Mouse (Mus musculus) neural tube, embryonic 13.5 days (tissue): ENCODE results near the gene Porcn. TPM values are rescaled to one million over a fixed set of nuclear protein-coding genes. Genes with fewer than 3 reads are reported as not detected.

Experiments used
- ATAC-seq: fragments of 200-750 bp; cut with Nextera tagmentation; 2 replicates; pipeline ENCODE4 v1.8.0; 2017; ENCODE audit warnings: low read depth, mild to moderate bottlenecking, moderate TSS enrichment, moderate library complexity
- H3K27ac ChIP-seq: fragments of 300-500 bp; sonication (generic); replicated peaks from 2 replicates; pipeline ENCODE4 v1.5.1; 2015; ENCODE audit warnings: moderate library complexity, mild to moderate bottlenecking, inconsistent platforms
- H3K27me3 ChIP-seq: fragments of 300-500 bp; sonication (generic); 2 replicates; pipeline ENCODE4 v1.6.1; 2015; ENCODE audit warnings: mild to moderate bottlenecking, inconsistent platforms
- H3K36me3 ChIP-seq: fragments of 300-500 bp; sonication (generic); 2 replicates; pipeline ENCODE4 v1.6.1; 2015; ENCODE audit warnings: mild to moderate bottlenecking, inconsistent platforms
- H3K4me1 ChIP-seq: fragments of 300-500 bp; sonication (generic); replicated peaks from 2 replicates; pipeline ENCODE4 v1.6.1; 2015; ENCODE audit warnings: inconsistent platforms
- H3K4me2 ChIP-seq: fragments of 300-500 bp; sonication (generic); 2 replicates; pipeline ENCODE4 v1.6.1; 2015; ENCODE audit warnings: inconsistent platforms, mild to moderate bottlenecking, moderate library complexity
- H3K4me3 ChIP-seq: fragments of 300-500 bp; sonication (generic); 2 replicates; pipeline ENCODE4 v1.5.1; 2015; ENCODE audit warnings: mild to moderate bottlenecking, inconsistent platforms
- H3K9ac ChIP-seq: fragments of 300-500 bp; sonication (generic); 2 replicates; pipeline ENCODE4 v1.6.1; 2015; ENCODE audit warnings: moderate library complexity, mild to moderate bottlenecking, inconsistent platforms
- H3K9me3 ChIP-seq: fragments of 300-500 bp; sonication (generic); 2 replicates; pipeline ENCODE4 v1.6.1; 2016; ENCODE audit warnings: inconsistent platforms
- WGBS: fragments of 180-500 bp; shearing (Covaris S2); methylation state at CpG from one replicate; pipeline ENCODE4 v1.1.7; 2015; 5-methylcytosine and 5-hydroxymethylcytosine counted together
- polyA plus RNA-seq: library from polyadenylated mRNA; unstranded; fragments of >200 nt; fragmentation: Nextera tagmentation; extraction: Ambion mirVana; gene quantifications from 2 replicates; pipeline ENCODE4 v1.2.1, GENCODE M21; 2015

The Porcn gene
- polyA plus RNA-seq, 1 experiment from 2014 or later = 47.3 TPM

GRCm38 (mm10) chrX:8164471-8164870, 41.9 kb downstream of the Porcn start:
- Histone ChIP-seq H3K27ac (no peak overlapping the region), H3K9ac (no peak overlapping the region), H3K4me2 (no peak overlapping the region), H3K4me3 (no peak overlapping the region), H3K27me3 (no peaks in the 10 kb centered on the region), H3K36me3 (0 out of 2 replicates have a peak, but pooled peaks cover 3% of the 10 kb centered on the region), H3K4me1 (no peaks in the 10 kb centered on the region), H3K9me3 (no peaks in the 10 kb centered on the region)
- 92% methylated on average over 4 of the region's 4 CpGs for WGBS
- no peak for ATAC-seq

- no peak overlapping the region for H3K4me3 ChIP-seq
- no peaks in the 10 kb centered on the region for H3K4me1 ChIP-seq
- no peak overlapping the region for H3K4me2 ChIP-seq
- no peak overlapping the region for H3K9ac ChIP-seq
- H3K9me3 ChIP-seq = no peaks in the 10 kb centered on the region
- no peaks in the 10 kb centered on the region for H3K27me3 ChIP-seq
- no peak overlapping the region for H3K27ac ChIP-seq
- WGBS = 88% methylated on average over 5 of the region's 5 CpGs
- ATAC-seq = no peak
- H3K36me3 ChIP-seq = no peaks in the 10 kb centered on the region
Observed at GRCm38 (mm10) chrX:8163076-8163475, 43.2 kb downstream of the Porcn start.

- peak; percentile 97 for ATAC-seq
- Histone ChIP-seq H3K9me3 (no peaks in the 10 kb centered on the region), H3K27ac (peak within 1 kb of the TSS; percentile 96), H3K27me3 (no peaks in the 10 kb centered on the region), H3K4me2 (peak within 1 kb of the TSS; percentile 74), H3K36me3 (peaks cover 30% of the 10 kb centered on the region), H3K4me3 (peak within 1 kb of the TSS; percentile 59), H3K4me1 (peaks cover 9% of the 10 kb centered on the region), H3K9ac (peak within 1 kb of the TSS; percentile 83)
- 25% methylated on average over 65 of the region's 65 CpGs for WGBS
Observed at GRCm38 (mm10) chrX:8145153-8145991, 61.0 kb downstream of the Porcn start, which contains the start of gene Rbm3. Gene Rbm3, minus strand, starts transcription at chrX:8145880.

Other genes with a start within 250 kb of the Porcn start
- gene Gata1, start 228.5 kb downstream of the Porcn start, polyA plus RNA-seq = 0.56 and 0.73 TPM in 2 replicates
- gene Glod5, start 188.0 kb downstream of the Porcn start, polyA plus RNA-seq = not detected in 2 replicates
- 39.5 and 39.8 TPM in 2 replicates for gene Suv39h1, start 131.8 kb downstream of the Porcn start, polyA plus RNA-seq
- 0.24 TPM in 1 of 2 replicates, not detected in the other for gene Was, start 116.0 kb downstream of the Porcn start, polyA plus RNA-seq
- gene Wdr13, start 73.6 kb downstream of the Porcn start, polyA plus RNA-seq = 47.8 and 51.7 TPM in 2 replicates
- 336 and 349 TPM in 2 replicates for gene Rbm3, start 60.6 kb downstream of the Porcn start, polyA plus RNA-seq
- 20.5 and 21.2 TPM in 2 replicates for gene Tbc1d25, start 30.3 kb downstream of the Porcn start, polyA plus RNA-seq
- 27.2 and 35.5 TPM in 2 replicates for gene Ebp, start 13.0 kb downstream of the Porcn start, polyA plus RNA-seq
- 45.5 and 49.2 TPM in 2 replicates for gene Ftsj1, start 45.9 kb upstream of the Porcn start, polyA plus RNA-seq
- gene Slc38a5, start 64.6 kb upstream of the Porcn start, polyA plus RNA-seq = 24.6 and 27.9 TPM in 2 replicates
- not detected in 2 replicates for gene Ssxb10, start 120.9 kb upstream of the Porcn start, polyA plus RNA-seq
- not detected in 2 replicates for gene Ssxb9, start 160.5 kb upstream of the Porcn start, polyA plus RNA-seq
- not detected in 2 replicates for gene Ssxb1, start 206.8 kb upstream of the Porcn start, polyA plus RNA-seq